Mouse (Mus musculus): ENCODE results near the gene Ndufa13.
"Not testable (repeated sequence)": the region's sequence is repeated elsewhere in the genome, so short reads cannot be mapped to it uniquely, and the experiment has no call there.

The Ndufa13 gene

DNA sequence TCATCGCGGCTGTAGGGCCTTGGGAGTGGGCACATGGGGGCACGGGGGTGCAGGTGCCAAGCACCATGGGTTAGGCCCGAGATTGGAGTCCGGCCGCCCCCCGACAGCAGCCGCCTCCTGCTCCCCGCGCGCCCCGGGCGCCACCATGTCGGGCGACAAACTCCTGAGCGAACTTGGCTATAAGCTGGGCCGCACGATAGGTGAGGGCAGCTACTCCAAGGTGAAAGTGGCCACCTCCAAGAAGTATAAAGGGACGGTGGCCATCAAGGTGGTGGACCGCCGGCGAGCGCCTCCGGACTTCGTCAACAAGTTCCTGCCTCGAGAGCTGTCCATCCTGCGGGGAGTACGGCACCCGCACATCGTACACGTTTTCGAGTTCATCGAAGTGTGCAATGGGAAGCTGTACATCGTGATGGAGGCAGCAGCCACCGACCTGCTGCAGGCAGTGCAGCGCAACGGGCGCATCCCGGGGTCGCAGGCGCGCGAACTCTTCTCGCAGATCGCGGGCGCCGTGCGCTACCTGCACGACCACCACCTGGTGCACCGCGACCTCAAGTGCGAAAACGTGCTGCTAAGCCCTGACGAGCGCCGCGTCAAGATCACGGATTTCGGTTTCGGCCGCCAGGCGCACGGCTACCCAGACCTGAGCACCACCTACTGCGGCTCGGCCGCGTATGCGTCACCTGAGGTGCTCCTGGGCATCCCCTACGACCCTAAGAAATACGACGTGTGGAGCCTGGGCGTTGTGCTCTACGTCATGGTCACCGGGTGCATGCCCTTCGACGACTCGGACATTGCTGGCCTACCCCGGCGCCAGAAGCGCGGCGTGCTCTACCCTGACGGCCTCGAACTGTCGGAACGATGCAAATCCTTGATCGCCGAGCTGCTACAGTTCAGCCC is at the start of gene Ndufa13, which contains the start of the genes Tssk6 and Yjefn3:
Gene Ndufa13 (minus strand): TSS at position 396 of the 900 bp plus-strand sequence.
Gene Tssk6 (plus strand): TSS at position 22 of the 900 bp plus-strand sequence.
Gene Yjefn3 (minus strand): TSS at position 550 of the 900 bp plus-strand sequence.
- peak; percentile 40 to 63 for DNase-seq

DNA sequence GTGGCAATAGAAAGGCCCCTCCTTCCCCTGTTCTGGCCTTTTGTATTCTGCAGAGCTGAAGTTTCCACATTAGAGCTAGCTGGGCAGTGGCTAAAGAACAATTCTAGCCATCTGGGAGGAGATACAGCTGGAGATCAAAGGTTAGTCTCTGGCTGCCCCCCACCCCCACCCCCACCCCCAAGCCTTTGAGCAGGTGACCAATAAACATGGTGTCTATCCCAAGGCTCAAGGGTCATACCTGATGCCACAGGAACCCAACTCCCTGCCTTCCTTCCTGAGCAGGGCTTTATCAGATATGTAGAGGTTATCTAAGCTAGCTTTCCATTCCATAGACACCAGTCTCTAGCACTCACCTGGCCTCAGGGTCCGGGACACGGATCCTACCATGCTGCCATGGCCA is 47.9 kb upstream of the Ndufa13 start:
- DNase-seq = no peak

DNA sequence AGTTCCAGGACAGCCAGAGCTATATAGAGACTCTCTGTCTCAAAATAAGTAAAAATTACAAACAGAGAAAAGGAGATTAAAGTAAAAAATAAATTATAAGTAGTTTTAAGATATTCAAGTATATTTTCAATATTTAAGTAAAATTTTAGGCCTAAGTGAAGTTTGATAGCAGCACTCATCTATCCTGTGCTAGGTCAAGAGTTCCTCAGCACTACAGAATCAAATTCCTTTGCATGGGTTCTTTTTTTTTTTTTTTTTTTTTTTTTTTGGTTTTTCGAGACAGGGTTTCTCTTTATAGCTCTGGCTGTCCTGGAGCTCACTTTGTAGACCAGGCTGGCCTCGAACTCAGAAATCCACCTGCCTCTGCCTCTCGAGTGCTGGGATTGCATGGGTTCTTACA is 40.1 kb upstream of the Ndufa13 start:
- not testable (repeated sequence) for DNase-seq

DNA sequence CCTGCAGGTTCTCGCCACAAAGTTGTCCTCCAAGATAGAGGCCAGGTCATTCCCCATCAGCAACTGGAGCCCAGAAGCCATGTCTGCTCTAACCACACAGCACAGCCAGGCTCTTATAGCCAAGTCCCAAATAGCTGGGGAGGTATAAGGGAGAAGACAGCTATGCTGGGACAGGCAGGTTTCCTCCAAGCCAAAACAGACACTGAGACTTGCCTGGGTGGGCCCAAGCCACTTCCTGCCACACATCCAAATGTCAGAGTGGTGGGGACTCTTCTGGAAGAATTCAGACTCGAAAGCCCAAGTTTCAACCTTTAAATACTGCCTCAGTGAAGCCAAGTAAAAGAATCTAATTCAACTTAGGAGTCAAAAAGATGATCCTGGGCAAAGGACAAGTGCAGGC is 38.0 kb upstream of the Ndufa13 start:
- no peak for DNase-seq

DNA sequence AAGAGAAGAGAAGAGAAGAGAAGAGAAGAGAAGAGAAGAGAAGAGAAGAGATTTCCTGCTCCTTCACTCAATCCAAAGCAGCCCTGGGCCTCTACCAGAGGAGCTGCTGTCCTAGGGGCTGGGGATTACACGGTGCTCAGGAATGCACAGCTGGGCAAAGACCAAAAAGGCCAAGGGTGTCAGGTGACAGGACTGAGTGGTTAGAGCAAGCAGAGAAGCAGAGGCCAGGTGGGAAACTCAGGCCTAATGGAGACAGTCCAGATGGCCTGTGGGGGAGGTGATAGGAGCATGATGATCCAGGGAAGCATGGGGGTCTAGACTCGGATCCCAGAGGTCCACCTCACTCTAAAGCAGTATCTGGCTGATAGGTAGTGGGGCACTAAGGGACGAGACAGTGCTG is 37.3 kb upstream of the Ndufa13 start:
- no peak for DNase-seq

DNA sequence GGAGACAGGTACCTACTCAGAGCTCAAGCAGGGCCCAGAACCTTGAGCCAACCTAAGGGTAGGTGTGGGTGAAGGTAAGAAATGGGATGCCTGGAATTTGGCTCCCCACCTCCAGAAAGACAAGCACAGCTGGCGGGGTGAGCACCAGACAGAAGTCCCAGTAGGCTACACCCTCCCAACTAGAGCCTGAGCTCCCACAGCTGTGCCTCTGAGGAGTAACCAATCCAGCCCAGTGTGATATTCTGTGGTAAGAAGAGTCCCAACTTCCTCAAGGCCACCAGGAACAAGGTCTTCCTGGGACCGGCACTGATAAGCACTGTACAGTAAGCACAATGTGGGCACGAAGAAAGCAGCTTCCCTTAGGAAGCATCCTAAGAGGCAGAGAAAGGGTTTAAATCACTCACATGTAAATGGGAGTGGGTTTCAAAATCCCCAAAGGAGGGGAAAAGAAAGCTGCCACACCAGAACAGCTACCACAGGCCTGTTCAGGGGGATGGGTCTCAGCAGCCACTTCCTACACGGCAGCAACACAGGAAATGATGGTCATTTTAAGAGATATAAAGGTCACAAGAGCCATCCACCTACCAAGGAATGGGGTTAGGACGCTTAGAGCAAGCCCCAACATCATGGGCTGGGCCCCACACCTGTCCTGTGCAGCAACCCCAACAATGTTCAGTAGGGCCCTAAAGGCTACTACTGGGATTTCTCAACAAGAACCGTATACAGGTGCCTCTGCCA is 36.1 kb upstream of the Ndufa13 start:
- no peak for DNase-seq

DNA sequence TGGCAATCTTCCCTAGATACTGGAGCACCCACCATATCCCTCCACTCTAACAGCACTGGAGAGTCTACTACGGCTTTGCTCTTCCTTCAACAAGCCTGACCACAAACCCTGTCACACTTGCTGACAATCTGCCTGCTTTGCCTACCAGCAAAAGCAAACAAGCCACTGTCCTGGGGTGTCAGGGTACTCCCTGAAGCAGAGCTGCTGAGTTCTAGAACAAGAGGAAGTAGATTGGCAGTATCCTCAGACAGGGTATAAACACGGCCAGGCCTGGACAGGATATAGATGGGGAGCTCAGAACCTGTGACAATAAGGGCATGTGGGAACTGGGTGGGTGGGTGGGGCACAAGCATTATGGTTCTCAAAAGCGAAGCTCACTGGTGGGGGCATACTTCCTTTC is 35.1 kb upstream of the Ndufa13 start:
- no peak for DNase-seq

DNA sequence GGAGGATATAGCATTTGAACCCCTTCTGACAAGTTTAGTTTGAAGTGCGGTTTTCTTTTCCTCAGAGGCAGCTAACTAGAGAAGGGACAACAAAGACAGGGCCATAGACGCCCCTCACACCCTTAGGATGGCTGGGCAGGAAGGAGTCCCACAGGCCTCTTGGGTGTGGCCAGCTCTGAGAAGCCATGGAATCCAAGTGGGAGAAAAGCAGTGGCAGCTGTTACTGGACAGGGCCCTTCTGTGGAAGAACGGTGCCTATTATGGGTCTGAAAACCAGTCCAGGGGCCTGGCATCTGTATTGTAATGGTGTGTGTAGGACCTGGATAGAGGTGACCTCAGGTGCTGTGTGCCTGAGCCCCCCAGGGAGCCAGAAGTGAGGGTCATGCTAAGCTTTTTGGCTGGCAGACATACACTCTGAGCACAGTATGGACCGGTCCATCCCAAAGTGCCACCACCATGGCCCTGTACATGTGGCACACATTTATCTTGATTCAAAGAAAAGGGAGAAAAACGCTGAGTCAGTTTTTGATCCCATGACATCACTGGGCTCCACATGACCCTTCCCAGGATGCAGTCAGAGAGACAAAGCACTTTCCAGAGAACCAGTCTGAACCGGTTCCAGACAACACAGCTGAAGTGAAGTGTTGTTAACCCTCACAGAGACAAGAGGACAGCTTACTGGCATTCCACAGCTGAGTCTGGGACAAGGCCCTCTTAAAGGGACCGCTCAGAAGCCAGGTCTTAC is 33.9 kb upstream of the Ndufa13 start:
- no peak for DNase-seq

DNA sequence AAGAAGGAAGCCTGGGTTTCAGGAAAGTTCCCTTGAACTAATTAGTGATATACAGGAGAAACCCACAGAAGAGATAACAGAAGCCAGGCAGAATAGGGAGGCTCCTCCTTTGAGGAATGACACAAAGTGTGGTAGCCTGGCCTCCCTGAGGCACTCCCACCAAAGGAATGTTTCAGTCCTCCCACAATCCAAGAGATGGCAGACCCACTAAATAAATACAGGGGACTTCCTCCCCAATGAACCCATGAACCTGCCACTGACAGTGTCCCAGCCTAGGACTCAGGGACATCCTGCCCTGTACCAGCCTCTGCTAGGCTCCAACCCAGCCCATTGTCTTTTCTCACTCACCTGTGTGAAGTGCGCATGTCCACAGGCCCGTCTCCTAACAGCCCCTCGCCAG is 33.1 kb upstream of the Ndufa13 start:
- no peak for DNase-seq

DNA sequence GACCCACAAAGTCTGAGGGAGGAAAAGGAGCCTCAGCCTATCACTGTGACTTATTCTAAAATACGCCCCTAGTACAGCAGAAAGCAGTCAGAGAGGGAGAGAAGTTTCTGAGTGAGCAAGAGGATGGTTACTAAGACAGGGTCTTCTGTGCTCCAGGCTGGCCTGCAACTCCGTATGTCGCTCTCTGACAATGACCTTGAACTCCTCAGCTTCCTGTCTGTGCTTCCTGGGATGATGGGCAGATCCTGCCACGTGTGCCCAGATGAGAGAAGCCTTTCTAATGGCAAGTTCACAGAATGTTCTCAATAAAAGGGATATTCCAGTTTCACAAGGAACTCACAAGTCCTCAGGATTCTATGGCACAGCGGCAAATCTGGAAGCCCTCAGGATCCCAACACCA is 32.2 kb upstream of the Ndufa13 start:
- no peak for DNase-seq

DNA sequence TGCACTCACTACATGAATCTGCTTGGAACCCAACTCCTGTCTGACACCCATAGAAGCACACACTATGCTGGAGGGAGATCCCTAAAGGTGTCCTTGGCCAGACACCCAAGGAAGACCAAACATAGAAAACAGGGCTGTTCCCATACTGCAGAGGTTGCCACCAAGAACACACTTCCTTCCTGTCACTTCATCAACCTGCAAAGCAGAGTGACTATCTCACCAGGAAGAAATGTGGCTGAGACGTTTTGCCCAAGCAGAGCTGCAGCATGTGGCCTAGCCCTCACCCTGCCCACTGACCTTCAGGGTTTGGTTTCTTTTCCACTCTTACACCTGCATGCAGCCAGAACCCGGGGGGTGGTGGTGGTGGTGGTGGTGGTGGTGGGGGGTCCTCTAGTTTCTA is 31.5 kb upstream of the Ndufa13 start:
- no peak for DNase-seq

DNA sequence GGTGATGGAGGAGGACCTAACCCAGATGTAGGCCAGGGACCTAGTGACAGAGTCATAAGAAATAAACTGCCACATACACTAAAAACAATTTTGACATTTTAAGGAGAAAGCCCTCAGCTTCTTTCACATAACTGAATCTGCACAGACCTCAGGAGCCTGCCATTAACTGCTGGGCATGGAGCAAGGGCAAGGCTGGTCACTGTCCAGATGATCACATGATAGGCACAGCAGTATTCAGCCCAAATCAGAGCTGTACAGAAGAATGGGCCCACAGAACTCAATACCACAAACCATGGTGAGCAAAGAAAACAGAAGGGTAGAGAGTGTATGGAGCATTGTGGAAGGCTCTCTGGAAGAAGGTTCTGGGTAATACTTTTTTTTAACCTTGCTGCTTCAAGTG is 24.5 kb upstream of the Ndufa13 start:
- DNase-seq = no peak

DNA sequence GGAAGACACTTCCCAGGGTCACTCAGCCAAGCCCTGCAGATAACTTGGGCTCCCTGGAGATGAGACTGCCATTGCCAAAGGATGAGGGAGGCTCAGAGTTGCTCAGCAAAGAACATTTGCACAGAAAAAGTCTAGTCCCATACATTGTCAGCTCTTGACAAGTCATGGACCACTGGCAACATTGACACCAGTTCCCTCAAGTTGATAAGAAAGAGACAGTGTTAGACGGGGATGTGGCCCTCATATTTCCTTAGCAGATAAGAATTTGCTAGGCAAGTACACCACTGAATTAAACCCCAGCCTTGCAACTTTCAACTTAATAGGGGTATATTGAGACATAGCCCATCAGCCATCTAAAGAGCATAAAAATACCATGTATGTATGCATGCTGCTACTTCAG is 21.6 kb upstream of the Ndufa13 start:
- no peak for DNase-seq

DNA sequence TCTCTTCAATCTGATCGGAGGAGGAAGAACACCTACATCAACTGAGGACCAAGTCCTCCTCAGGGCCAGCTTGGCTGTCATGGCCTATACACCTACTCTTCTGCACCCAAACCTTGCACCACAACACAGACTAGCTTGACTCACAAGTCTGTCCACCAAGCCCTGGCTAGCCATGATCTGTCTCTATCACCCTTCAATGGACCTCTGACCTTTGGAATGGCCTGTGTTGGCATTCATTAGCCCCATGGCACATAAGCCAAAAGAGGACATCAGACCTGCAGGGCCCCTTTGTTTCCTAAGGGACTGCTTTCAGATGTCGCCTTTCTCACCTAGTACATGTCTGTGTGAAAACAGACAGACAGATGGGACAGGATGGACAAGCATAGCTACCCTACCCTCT is 18.8 kb upstream of the Ndufa13 start:
- DNase-seq = no peak

DNA sequence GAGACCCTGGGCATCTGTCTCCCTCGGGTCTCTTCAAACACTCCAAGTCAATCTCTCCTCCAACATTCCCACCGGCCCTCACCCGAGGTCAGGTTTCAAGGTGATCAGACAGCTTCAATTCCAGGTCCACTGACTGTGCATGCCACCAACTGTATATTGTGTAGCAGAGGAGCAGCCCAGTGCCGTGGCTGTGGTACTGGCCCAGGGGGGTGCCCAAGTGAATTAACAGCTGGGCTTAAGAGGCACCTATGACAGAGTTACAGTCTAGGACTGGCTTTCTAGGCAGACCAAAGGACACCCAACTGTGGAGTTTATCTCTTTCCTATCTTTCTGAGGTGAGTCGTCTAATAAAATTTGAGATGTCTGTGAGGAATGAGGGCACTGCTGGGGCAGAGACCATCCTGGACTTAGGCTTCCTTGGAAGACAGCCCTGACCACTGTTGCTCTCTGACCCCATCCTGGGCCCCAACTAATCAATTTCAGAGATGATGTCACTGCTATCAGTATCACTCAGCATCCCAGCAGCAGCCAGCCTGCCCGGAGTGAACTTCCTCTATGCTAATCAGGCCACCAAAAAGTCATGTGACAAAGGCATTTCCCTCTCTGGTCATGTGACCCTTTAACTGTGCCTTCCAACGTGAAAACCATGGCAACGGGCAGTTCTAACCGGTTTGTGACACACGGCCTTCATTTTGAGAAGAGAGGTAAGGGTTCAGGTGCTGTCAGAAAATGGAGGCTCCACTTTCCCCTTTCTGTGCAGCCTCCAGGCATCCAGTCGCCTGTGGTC is 17.7 kb upstream of the Ndufa13 start:
- peak in 1 of 2 experiments; percentile 25 for DNase-seq

DNA sequence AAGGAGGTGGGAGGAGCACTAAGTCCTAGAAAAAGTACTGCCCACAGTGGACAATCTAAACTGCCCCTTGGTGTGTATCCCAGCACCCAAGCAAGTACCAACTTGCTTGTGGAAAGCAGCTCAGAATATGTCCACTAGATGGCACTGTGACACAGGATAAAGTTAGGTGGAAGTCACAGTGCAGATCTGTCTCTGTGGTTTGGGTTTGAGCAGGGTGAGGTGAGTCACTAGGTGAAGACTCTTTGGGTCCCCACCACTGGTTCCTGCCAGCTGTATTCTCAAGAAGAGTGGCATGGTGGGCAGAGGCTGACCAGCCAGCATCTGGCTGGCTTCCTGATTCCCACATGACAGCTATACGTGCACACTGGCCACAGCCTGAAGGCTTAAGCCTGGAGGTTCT is 16.7 kb upstream of the Ndufa13 start:
- DNase-seq = peak; percentile 81 to 83

DNA sequence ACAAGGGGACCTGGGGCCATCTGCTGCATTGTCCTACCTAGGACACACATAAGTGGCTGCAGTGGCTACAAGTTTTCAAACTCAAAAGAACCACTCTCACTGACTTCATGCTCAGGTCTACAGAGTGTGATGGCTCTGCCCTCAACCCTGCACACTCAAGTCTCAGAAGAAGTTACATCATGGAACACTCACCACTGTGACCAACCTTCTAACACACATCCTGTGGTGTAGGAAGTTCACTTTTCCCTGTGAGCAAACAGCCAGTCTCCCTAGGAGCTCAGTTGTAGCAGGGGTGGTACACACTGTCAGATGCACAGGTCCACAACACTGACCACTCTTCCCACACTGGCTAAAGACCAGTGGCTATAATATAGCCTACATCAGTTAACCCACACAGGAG is 16.1 kb upstream of the Ndufa13 start:
- no peak for DNase-seq

DNA sequence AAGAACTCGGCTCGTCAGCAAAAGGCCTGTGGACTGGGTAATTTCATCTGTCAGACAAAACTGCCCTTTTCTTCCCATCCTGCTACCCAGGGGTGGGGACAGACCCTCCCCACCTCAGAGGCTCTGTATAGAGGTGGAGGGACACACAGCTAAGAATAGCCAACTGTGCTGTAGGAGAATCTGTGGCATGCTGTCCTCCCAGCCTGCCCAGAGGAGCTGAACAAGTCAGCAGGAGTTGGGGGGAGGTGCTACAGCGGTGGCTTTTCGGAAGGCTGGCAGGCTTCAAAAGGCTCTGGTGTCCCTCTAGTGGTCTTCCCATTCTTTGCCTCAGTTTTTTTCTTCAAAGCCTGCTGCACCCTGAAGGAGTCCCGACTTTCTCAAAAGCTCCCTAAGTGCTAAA is 13.4 kb upstream of the Ndufa13 start:
- no peak for DNase-seq

DNA sequence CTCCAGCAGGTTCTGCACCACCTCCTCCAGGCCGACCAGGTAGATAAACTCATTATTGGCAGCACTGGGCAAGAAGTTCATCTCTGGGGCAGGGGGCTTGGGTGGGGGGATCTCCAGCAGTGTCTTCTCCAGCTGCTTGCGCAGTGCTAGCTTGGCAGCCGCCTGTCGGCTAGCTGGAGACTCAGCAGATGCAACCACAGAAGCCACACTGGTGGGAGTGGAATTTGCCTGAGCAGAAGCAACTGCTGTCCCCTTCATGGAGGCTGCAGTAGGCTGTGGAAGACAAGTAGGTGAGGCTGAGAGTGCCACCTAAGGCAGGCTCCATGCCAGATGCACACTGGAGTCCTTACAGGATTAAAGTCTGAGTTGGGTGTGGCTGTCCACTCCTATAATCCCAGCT is 12.2 kb upstream of the Ndufa13 start:
- DNase-seq = no peak

DNA sequence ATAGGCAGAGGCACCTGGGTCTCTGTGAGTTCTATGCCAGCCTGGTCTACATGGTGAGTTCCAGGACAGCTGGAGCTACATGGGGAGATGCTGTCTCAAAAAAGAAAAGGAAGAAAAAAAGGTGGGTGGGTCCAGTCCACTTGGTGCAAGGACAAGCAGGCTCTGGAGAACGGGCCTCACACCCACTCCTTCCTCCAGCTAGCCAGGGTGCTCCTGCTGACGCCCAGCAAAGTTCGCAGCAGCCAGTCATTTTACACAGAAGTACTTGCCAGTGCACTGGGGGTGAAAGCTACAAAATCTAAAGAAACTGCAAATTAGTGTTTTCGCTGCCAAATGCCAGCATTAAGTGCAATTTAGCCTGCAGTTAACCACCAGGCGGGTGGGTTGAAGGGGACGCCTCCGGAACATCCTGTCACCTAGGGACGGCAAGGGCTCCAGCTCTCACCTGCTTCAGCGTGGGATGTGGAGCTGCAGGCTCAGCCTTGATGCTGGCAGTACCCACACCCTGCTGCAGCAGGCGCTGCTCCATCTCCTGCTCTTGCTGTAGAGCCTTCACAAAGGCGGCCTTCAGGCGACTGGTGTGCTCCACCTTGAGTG is 10.2 kb upstream of the Ndufa13 start:
- no peak for DNase-seq

DNA sequence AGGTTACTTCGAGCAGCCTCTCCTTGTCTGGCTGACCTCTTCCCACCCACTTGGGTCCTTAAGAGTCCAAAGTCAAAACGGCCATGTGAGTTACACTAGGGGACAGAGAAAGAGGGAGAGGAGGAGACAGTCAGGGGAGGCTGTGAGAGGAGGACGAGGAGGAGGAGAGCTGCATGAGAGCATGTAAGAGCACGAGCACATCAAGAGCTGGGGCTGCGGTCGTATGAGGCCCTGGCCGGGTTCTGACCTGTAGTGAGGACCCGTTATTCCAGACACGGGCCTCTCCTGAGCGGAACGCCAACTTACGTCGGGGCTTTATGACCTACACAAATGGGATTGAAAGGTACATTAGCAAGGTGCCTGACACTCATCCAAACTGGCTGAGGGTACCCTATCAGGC is 9.6 kb upstream of the Ndufa13 start:
- no peak for DNase-seq

DNA sequence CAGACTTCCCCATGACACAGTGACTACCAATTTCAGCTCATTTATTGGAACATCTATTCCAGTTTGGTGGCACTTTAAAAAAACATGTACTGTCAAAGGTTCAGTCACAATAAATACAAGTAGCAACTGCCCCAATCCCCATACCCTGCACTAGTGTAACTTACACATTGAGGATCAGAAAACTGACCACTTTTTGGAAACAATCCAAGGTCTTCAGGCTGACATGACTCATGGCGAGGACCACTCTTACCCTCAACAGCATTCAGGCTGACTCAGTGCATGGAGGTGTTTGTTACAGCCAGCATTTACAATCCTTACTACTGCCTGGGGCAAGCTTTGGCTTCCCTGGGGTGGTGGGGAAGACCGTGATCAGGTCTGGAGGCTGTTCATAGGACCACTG is 4.7 kb upstream of the Ndufa13 start:
- DNase-seq = no peak

Measured in cerebellum, adult 18-20 months (tissue).